Mouse (Mus musculus) myocyte (in vitro differentiated cells): ENCODE results near the gene Rab3d. TPM values are rescaled to one million over a fixed set of nuclear protein-coding genes. Genes with fewer than 3 reads are reported as not detected.

Source experiments
- H3K27me3 ChIP-seq: one replicate; pipeline ENCODE4 v1.6.1; 2011; ENCODE audit not compliant: control insufficient read depth, insufficient read depth, insufficient read length
- H3K36me3 ChIP-seq: one replicate; pipeline ENCODE4 v1.6.1; 2011; ENCODE audit not compliant: control insufficient read depth, insufficient read depth
- H3K4me2 ChIP-seq: one replicate; pipeline ENCODE4 v1.6.1; 2011; ENCODE audit warnings: low read depth, control low read depth
- H3K4me3 ChIP-seq: one replicate; pipeline ENCODE4 v1.5.1; 2011; ENCODE audit warnings: mild to moderate bottlenecking, control low read depth, moderate library complexity
- H3K79me2 ChIP-seq: one replicate; pipeline ENCODE4 v1.6.1; 2011; ENCODE audit not compliant: control insufficient read depth, insufficient read depth
- H3ac ChIP-seq: one replicate; pipeline ENCODE4 v1.6.1; 2011; ENCODE audit not compliant: control insufficient read depth, insufficient read length
- CEBPB ChIP-seq: IDR thresholded peaks from 2 replicates; pipeline ENCODE4 v1.6.1; 2011; ENCODE audit warnings: mild to moderate bottlenecking, moderate library complexity; ENCODE audit not compliant: poor library complexity, insufficient read depth, severe bottlenecking
- E2F4 ChIP-seq: IDR thresholded peaks from one replicate; pipeline ENCODE4 v1.6.1; 2011; ENCODE audit warnings: mild to moderate bottlenecking, control low read depth, moderate library complexity; ENCODE audit not compliant: insufficient read depth
- MAX ChIP-seq: IDR thresholded peaks from one replicate; pipeline ENCODE4 v1.6.1; 2011; ENCODE audit warnings: low read depth, mild to moderate bottlenecking, control low read depth
- MYOD1 ChIP-seq, 3 experiments: IDR thresholded peaks; one replicate each; pipeline ENCODE4 v1.6.1; 2011; ENCODE audit warnings: control low read depth in 2 of 3, low read depth in 2 of 3, mild to moderate bottlenecking in 2 of 3, moderate library complexity in 1 of 3; ENCODE audit not compliant: insufficient read length in 2 of 3, control insufficient read depth in 1 of 3
- MYOG ChIP-seq, 3 experiments: IDR thresholded peaks; one replicate each; pipeline ENCODE4 v1.6.1; 2011; ENCODE audit warnings: control low read depth in 2 of 3, low read depth in 2 of 3, mild to moderate bottlenecking in 2 of 3; ENCODE audit not compliant: insufficient read length in 2 of 3, control insufficient read depth in 1 of 3, insufficient read depth in 1 of 3
- POLR2A ChIP-seq: IDR thresholded peaks from one replicate; pipeline ENCODE4 v1.6.1; 2011; ENCODE audit warnings: low read depth, mild to moderate bottlenecking, control low read depth, moderate library complexity; ENCODE audit not compliant: insufficient read length
- POLR2AphosphoS2 ChIP-seq: IDR thresholded peaks from one replicate; pipeline ENCODE4 v1.6.1; 2011; ENCODE audit warnings: low read depth, control low read depth; ENCODE audit not compliant: insufficient read length
- REST ChIP-seq: IDR thresholded peaks from one replicate; pipeline ENCODE4 v1.6.1; 2011; ENCODE audit warnings: mild to moderate bottlenecking, control low read depth, moderate library complexity; ENCODE audit not compliant: insufficient read depth, insufficient read length
- SRF ChIP-seq: IDR thresholded peaks from one replicate; pipeline ENCODE4 v1.6.1; 2011; ENCODE audit warnings: low read depth; ENCODE audit not compliant: control insufficient read depth, insufficient read length
- TCF12 ChIP-seq: IDR thresholded peaks from one replicate; pipeline ENCODE4 v1.6.1; 2011; ENCODE audit warnings: mild to moderate bottlenecking, control low read depth; ENCODE audit not compliant: poor library complexity, insufficient read depth, severe bottlenecking
- TCF3 ChIP-seq: IDR thresholded peaks from one replicate; pipeline ENCODE4 v1.6.1; 2011; ENCODE audit warnings: low read depth, control low read depth; ENCODE audit not compliant: insufficient read length
- USF1 ChIP-seq: IDR thresholded peaks from one replicate; pipeline ENCODE4 v1.6.1; 2011; ENCODE audit warnings: low read depth, mild to moderate bottlenecking, control low read depth, moderate library complexity
- polyA plus RNA-seq: library from polyadenylated mRNA; unstranded; fragments of >200 nt; fragmentation: generic; extraction: Trizol; gene quantifications from one replicate; pipeline ENCODE4 v1.2.1, GENCODE M21; 2012; ENCODE audit warnings: missing spikeins

Gene Rab3d
- polyA plus RNA-seq, 1 experiment, result 24.1 TPM

GRCm38 (mm10) chr9:21960558-21961208 is 42.7 kb upstream of the Rab3d start:
- Histone ChIP-seq H3ac (no peak overlapping the region), H3K79me2 (no peaks in the 10 kb centered on the region), H3K4me2 (no peak overlapping the region), H3K4me3 (no peak overlapping the region), H3K36me3 (no peaks in the 10 kb centered on the region), H3K27me3 (no peaks in the 10 kb centered on the region)
- TF ChIP-seq REST (no peak), TCF12 (no peak), POLR2AphosphoS2 (no peak), TCF3 (no peak), CEBPB (no peak), MYOG (IDR thresholded peaks at IDR 0.05; ENCODE audit: control insufficient read depth in 1 of 3, insufficient read depth in 1 of 3, insufficient read length in 2 of 3, low read depth in 2 of 3) (no peak), USF1 (no peak), MYOD1 (IDR thresholded peaks at IDR 0.05; ENCODE audit: control insufficient read depth in 1 of 3, insufficient read length in 2 of 3, low read depth in 2 of 3) (no peak), E2F4 (no peak), SRF (no peak), MAX (no peak), POLR2A (no peak)

DNA sequence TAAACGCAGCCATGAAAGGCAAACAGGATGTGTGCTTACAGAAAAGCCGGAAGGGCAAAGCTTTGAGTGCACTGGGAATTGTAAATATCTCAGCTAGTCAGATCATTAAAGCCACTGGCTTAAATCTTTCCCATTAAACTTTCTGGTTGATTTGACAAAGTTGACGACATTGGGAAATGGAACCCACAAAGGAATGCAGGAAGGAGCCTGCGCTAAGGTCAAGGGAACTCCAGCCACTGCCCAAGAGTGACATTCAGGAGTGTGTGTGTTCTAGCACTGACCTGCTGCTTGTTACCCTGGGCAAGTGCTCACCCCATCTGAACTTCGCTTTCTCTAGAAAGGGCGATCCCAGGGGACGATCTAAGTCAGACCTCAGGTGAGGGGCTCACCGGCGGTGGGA is 42.1 kb upstream of the Rab3d start:
- Histone ChIP-seq H3K4me2 (no peak overlapping the region), H3ac (no peak overlapping the region), H3K79me2 (no peaks in the 10 kb centered on the region), H3K4me3 (no peak overlapping the region), H3K36me3 (no peaks in the 10 kb centered on the region), H3K27me3 (no peaks in the 10 kb centered on the region)
- TF ChIP-seq CEBPB (no peak), POLR2A (no peak), USF1 (no peak), TCF12 (no peak), MYOG (IDR thresholded peaks at IDR 0.05; ENCODE audit: control insufficient read depth in 1 of 3, insufficient read depth in 1 of 3, insufficient read length in 2 of 3, low read depth in 2 of 3) (no peak), E2F4 (no peak), POLR2AphosphoS2 (no peak), MAX (no peak), SRF (no peak), REST (no peak), MYOD1 (IDR thresholded peaks at IDR 0.05; ENCODE audit: control insufficient read depth in 1 of 3, insufficient read length in 2 of 3, low read depth in 2 of 3) (no peak), TCF3 (no peak)

- H3K36me3 ChIP-seq, result no peaks in the 10 kb centered on the region
- no peaks in the 10 kb centered on the region for H3K27me3 ChIP-seq
- TF ChIP-seq USF1 (no peak), SRF (no peak), TCF12 (no peak), MYOD1 (IDR thresholded peaks at IDR 0.05; ENCODE audit: control insufficient read depth in 1 of 3, insufficient read length in 2 of 3, low read depth in 2 of 3) (no peak), TCF3 (no peak), REST (no peak), POLR2A (no peak)
- no peaks in the 10 kb centered on the region for H3K79me2 ChIP-seq
- no peak overlapping the region for H3K4me2 ChIP-seq
- H3K4me3 ChIP-seq, result no peak overlapping the region
- H3ac ChIP-seq, result no peak overlapping the region
These were observed 41.3 kb upstream of the Rab3d start for GRCm38 (mm10) chr9:21959244-21959643.

DNA sequence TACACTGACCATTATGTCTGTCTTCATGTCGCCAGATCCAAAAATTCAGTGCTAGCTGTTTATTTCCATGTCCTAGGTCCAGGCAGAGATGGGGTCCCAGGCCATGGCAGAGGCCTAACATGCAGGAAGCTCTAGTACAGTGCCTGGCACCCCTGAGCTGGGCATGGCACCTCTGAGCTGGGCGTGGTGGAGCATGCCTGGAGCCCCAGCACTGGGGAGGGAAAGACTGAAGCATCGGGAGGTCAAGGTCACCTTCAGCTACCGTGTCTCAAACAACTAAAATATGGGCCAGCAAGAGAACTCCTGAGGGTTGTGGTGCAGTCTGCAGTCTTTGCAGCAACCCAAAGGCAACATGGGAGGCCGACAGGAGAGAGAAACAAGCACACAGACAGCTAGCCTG is 40.4 kb upstream of the Rab3d start:
- Histone ChIP-seq H3K36me3 (no peaks in the 10 kb centered on the region), H3K79me2 (no peaks in the 10 kb centered on the region), H3K27me3 (no peaks in the 10 kb centered on the region), H3K4me2 (no peak overlapping the region), H3K4me3 (no peak overlapping the region), H3ac (no peak overlapping the region)
- TF ChIP-seq MAX (no peak), MYOD1 (IDR thresholded peaks at IDR 0.05; ENCODE audit: control insufficient read depth in 1 of 3, insufficient read length in 2 of 3, low read depth in 2 of 3) (no peak), E2F4 (no peak), USF1 (no peak), TCF3 (no peak), POLR2AphosphoS2 (no peak), POLR2A (no peak), MYOG (IDR thresholded peaks at IDR 0.05; ENCODE audit: control insufficient read depth in 1 of 3, insufficient read depth in 1 of 3, insufficient read length in 2 of 3, low read depth in 2 of 3) (no peak), REST (no peak), SRF (no peak), TCF12 (no peak), CEBPB (no peak)
